Mouse (Mus musculus): ENCODE measurements around the gene Nek6.

Gene Nek6

DNA sequence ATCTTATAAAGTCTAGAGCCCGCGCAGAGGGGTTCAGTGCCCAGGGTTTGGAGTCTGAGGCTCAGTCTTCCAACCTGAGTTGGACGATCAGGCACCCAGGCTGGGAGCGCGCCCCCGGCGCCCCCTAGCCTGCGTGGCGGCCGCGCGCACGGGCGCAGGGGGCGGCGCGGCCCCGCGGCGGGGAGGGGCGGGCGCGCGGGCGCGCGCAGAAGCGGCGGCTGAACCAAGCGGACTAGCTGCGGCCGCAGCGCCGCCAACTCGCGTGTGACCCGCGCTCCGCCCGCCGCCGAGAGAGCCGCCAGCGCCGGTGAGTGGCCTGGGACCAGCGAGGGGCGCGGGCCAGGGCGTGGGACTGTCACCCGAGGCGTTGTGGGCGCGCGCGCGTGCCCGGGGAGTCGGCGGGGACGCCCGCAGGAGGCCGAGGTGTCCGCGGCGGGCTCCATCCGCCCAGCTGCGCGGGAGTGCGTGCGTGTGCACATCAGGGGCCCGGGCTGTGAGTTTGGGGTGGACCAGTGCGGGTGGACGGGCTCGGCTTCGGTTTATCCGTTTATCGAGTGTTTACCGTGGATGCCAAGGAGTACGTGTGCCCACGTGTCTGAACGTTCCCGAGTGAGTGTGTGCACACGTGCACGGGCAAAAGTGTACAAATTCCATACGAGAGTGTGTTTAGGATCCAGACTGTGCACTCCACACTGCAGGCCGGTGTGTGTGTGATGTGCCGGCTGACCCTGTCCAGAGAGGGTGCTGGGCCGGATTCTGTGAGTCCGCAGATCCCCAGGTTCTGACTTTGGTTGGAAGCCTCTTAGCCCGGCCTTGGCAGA is at the start of gene Nek6:
TSS of gene Nek6 (plus strand) at position 157 of the 821 bp plus-strand sequence.
- no peak for DNase-seq (ENCODE audit: low spot score)

DNA sequence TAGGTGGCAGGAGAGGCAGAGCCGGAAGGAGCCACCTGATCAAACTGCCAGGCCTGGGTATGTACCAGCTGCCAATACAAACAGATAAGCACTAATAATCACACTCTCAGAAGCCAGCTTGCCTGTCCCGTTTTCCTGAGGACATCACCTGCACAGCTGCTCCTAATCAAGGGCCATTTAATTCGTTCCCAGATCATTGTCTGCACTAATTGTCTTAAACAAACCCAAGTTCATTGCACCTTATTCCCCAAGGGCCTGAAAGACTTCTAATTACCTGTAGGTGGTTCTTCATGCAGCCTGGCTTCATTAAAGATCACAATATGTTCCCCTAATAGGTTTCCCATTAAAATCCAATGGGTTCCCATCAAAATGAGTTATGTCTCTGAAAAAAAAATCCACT is 49.1 kb upstream of the Nek6 start:
- no peak for DNase-seq (ENCODE audit: low spot score)

- DNase-seq (ENCODE audit: low spot score) = no peak
Measured at GRCm38 (mm10) chr2:38468845-38469244, 42.6 kb upstream of the Nek6 start.

DNA sequence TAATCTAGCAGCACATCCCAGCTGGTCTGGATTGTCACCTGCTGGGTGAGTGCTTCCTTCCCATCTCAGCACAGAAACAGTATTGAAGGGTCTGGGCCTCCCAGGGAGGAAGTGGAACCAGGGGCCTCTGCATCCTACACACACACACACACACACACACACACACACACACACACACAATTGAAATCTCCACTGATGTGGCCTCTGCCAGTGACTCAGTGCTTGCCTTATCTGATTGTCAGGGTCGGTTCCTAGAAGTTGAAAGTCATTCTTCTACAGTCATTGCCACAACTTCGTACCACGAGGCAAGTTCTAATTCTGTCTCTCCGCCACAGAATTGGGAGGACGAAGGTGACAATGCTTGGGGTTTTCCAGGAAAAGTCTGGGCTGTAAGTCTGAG is 39.7 kb upstream of the Nek6 start:
- DNase-seq (ENCODE audit: low spot score) = no peak

- no peak for DNase-seq (ENCODE audit: low spot score)
Measured at GRCm38 (mm10) chr2:38472829-38473228, 38.6 kb upstream of the Nek6 start.

DNA sequence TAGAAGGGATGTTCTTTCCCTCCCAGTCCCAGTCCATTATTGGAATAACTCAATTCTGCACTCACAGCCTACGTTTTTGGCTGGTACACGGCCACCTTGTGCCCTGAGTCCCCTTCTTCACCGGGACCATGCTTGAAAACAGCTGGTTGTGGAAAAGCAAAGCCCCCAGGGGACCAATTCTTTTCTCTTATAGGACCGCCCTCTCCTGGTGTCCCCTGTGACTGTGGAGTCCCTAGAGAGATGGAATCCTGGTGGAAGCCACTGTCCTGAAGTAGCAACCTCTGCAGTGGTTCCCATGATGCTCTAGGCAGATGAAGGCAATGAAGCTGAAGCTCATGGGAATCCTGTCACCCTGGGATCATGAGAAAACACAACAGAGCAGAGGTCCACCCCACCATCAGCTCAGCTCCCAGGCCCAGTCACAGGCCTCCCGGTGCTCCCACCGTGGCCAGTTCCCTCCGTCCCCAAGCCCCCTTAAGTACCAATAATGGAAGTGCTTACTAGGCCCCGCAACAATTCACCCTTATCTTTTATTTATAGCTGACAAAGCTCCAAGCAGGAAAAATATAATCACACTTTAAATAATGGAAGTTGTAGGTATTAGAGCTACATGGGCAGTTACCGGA is 34.5 kb upstream of the Nek6 start:
- DNase-seq (ENCODE audit: low spot score) = no peak

DNA sequence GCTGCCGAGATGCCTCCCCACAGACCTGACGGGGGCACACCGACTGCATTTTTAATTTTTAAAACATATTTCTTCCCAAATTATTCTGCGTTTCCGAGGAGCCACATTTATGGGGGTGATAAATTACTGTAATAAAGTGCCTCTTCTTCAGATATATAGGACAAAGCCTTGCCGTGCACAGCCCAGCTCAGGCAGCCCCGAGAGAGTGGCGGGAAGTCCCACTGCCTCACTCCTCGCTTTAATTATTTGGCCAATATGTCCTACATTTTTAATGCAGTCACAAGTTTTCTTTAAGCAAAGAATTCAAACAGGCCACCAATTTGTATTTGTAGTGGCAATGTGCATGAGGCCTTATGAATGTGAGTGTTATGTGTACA is 34.0 kb upstream of the Nek6 start:
- no peak for DNase-seq (ENCODE audit: low spot score)

GRCm38 (mm10) chr2:38478683-38479082 is 32.8 kb upstream of the Nek6 start:
- DNase-seq (ENCODE audit: low spot score) = no peak

- DNase-seq (ENCODE audit: low spot score) = no peak
Measured at GRCm38 (mm10) chr2:38479541-38479940, 31.9 kb upstream of the Nek6 start.

DNA sequence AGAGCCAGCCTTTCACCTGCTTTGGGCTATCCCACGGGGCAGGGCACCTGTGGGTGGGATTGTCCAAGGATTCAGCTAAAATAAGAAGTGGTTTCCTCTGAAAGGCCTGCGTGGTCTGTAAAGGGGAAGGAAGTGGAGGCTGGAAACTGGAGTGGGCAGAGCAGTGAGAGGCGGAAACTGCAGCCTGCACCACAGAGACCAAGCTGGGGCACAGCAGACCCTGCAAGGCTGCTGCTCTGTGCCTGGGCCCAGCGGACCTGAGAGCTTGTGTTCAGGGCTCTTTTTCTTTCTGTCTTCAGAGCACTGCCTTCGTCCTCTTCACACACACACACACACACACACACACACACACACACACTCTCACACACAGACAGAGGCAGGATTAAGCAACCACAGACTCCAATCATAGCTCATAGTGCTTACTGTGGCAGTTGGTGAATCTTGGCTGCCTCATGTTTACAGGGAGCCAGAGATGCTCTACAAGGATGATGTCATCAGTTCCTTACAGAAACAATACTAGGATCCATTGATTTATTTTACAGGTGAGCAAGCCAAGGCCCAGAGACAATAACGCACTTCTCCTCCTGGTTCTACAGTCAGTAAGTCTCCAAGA is 30.2 kb upstream of the Nek6 start:
- DNase-seq (ENCODE audit: low spot score) = no peak

DNA sequence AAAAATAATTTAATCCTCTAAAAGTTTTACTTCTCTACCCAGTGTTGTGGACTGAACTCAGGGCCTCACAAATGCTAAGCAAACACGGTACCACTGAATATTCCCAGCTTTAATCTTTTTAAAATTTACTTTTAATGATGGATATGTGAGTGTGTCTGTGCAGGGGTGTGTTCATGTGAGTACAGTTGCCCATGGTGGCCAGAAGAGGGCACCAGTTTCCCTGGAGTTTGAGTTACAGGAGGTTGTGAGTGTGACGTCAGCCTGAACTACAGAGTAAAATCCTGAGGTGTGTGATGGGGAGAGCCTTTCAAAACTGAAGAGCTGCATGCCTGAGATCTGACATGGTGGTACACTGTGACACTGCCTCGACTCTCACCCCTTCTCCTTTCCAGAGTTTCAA is 29.3 kb upstream of the Nek6 start:
- no peak for DNase-seq (ENCODE audit: low spot score)

GRCm38 (mm10) chr2:38483058-38483704 is 28.3 kb upstream of the Nek6 start:
- DNase-seq (ENCODE audit: low spot score) = no peak

DNA sequence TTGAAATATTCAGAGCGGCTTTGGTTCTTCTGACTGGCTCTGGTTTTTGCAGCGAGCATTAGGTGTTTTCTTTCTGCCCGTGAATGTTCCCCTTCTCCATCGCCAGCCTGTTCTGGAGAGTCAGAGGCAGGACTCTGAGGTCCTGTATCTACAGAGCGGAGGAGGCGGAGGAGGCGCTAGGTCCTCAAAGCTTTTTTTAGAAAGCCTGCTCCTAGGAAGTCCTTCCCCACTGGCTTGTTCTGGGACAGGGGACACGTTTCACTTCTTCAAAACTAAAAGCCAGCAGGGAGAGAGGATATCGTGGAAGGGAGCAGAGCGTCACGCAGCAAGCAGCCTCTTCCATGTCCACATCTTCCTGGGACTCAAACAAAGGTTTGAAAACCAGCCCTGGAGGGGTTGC is 26.9 kb upstream of the Nek6 start:
- DNase-seq (ENCODE audit: low spot score) = no peak

- DNase-seq (ENCODE audit: low spot score) = no peak
Measured at GRCm38 (mm10) chr2:38485409-38485808, 26.0 kb upstream of the Nek6 start.

GRCm38 (mm10) chr2:38485957-38486931 is 25.2 kb upstream of the Nek6 start:
- DNase-seq (ENCODE audit: low spot score) = no peak

GRCm38 (mm10) chr2:38497594-38497993 is 13.8 kb upstream of the Nek6 start:
- DNase-seq (ENCODE audit: low spot score) = no peak

DNA sequence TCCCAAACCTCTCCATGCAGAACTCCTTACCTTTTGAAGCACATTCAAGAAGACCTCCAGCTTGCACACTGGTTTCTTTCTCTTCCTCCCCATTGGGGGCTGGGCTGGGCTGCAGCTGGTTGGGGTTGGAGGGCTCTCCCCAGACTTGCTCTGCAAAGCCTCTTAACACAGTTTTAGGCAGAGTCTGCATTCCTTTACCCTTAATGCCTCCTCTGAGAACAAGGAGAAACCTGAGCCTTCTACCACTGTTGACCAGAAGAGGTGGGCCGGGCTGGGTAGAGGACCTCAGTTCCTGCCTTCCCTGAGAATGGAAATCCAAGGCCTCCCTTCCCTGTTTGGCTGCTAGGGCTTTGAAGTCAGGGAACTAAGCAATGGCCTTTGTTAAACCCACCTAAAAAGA is 9.8 kb upstream of the Nek6 start:
- DNase-seq (ENCODE audit: low spot score) = no peak

GRCm38 (mm10) chr2:38502123-38502522 is 9.3 kb upstream of the Nek6 start:
- no peak for DNase-seq (ENCODE audit: low spot score)

- no peak for DNase-seq (ENCODE audit: low spot score)
Measured at GRCm38 (mm10) chr2:38502747-38503146, 8.7 kb upstream of the Nek6 start.

DNA sequence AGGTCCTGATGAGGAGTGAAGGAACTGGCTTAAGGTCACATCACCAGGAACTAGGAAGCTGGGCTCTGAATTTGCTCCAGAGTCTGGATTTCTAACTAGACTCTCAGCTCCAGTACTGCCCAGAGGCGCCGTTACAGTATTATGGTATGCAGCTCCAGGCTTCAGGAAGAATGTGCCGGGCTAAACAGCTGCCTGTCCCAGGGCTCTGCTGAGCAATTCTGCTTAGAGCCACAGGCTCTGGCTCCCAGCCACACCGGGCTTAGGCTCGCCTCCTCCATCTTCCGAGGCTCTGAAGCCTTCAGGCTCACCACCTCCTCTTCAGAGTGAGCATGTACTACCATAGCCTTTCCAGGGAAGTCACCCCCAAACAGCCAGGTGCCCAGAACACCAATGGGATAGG is 7.1 kb upstream of the Nek6 start:
- no peak for DNase-seq (ENCODE audit: low spot score)

GRCm38 (mm10) chr2:38507181-38507580 is 4.3 kb upstream of the Nek6 start:
- no peak for DNase-seq (ENCODE audit: low spot score)
